Mouse (Mus musculus) ES-E14 (cell line): ENCODE results near the gene Eif3b.

ENCODE experiments used
- CHD2 ChIP-seq: IDR thresholded peaks from 2 replicates; pipeline ENCODE4 v1.6.1; 2014; ENCODE audit warnings: mild to moderate bottlenecking, low read depth, low read length, inconsistent platforms
- HCFC1 ChIP-seq: IDR thresholded peaks from 2 replicates; pipeline ENCODE4 v1.6.1; 2012; ENCODE audit warnings: low read length, inconsistent platforms, borderline replicate concordance; ENCODE audit not compliant: insufficient read depth

- no peak for TF ChIP-seq HCFC1
- TF ChIP-seq CHD2, result no peak
Observed at GRCm38 (mm10) chr5:140371671-140372070, 47.5 kb upstream of the Eif3b start.
